8 mouse cellular contexts compared by ENCODE assay signal in genomic region chrX:72655381-72655780, GRCm38 (mm10). TPM values are rescaled to one million over a fixed set of nuclear protein-coding genes. Genes with fewer than 3 reads are reported as not detected.
DNase-seq lines count a peak whose midpoint lies in the region; ATAC-seq and TF ChIP-seq lines count a peak whose summit lies in the region.
"Had no signal": no experiment of that assay in that cellular context is flagged by ENCODE, and none has a peak within 500 bp of the region (broad histone marks: within the 10 kb centered on the region; RNA-seq: fewer than 3 reads in every experiment).

No protein-coding gene starts in this region.

- H3K4me2 ChIP-seq in liver, embryonic 12.5 days: 0 out of 2 replicates have a peak overlapping the region, but pooled peaks have one; percentile 15
- H3K4me2 ChIP-seq in liver, postnatal 0 days (ENCODE audit: low read depth, low read length): no peak overlapping the region
- peak overlapping the region; percentile 43 for H3K4me2 ChIP-seq in forebrain, embryonic 15.5 days (replicated peaks)
- H3K4me2 ChIP-seq in limb, embryonic 12.5 days: peak overlapping the region; percentile 56
- H3K4me2 ChIP-seq in stomach, embryonic 15.5 days: peak overlapping the region; percentile 38

- no peaks in the 10 kb centered on the region for H3K9me3 ChIP-seq in liver, embryonic 12.5 days (replicated peaks)
- H3K9me3 ChIP-seq in liver, postnatal 0 days (ENCODE audit: low read length): no peaks in the 10 kb centered on the region
- no peaks in the 10 kb centered on the region for H3K9me3 ChIP-seq in forebrain, embryonic 15.5 days
- no peaks in the 10 kb centered on the region for H3K9me3 ChIP-seq in limb, embryonic 12.5 days
- H3K9me3 ChIP-seq in stomach, embryonic 15.5 days: no peaks in the 10 kb centered on the region

- ATAC-seq in liver, embryonic 12.5 days: no peak
- ATAC-seq in liver, postnatal 0 days: no peak
- ATAC-seq in forebrain, embryonic 15.5 days (replicated peaks): peak; percentile 55
- ATAC-seq in limb, embryonic 12.5 days (ENCODE audit: insufficient number of reproducible peaks, insufficient read depth, low FRiP score, low TSS enrichment, low read depth): no peak
- ATAC-seq in stomach, embryonic 15.5 days (ENCODE audit: insufficient read depth, low FRiP score, low read depth): no peak

- TF ChIP-seq CTCF in liver, postnatal 0 days (IDR thresholded peaks at IDR 0.05; ENCODE audit: low read depth): no peak

- intact Hi-C loops in left cerebral cortex, postnatal 4 days (cut with DNase I): no loop called here

- H3K27ac ChIP-seq in liver, embryonic 12.5 days: no peak overlapping the region
- H3K27ac ChIP-seq in liver, postnatal 0 days (ENCODE audit: low read depth): no peak overlapping the region
- peak overlapping the region; percentile 64 for H3K27ac ChIP-seq in forebrain, embryonic 15.5 days (replicated peaks)
- H3K27ac ChIP-seq in limb, embryonic 12.5 days: no peak overlapping the region
- no peak overlapping the region for H3K27ac ChIP-seq in stomach, embryonic 15.5 days

- H3K4me1 ChIP-seq in liver, embryonic 12.5 days: no peaks in the 10 kb centered on the region
- H3K4me1 ChIP-seq in liver, postnatal 0 days (ENCODE audit: insufficient read depth): no peaks in the 10 kb centered on the region
- H3K4me1 ChIP-seq in forebrain, embryonic 15.5 days: no peaks in the 10 kb centered on the region
- 0 out of 2 replicates have a peak, but pooled peaks cover 3% of the 10 kb centered on the region for H3K4me1 ChIP-seq in limb, embryonic 12.5 days (replicated peaks)
- no peaks in the 10 kb centered on the region for H3K4me1 ChIP-seq in stomach, embryonic 15.5 days

- TF ChIP-seq EP300 in liver, postnatal 0 days (IDR thresholded peaks at IDR 0.05; ENCODE audit: low read depth): no peak

- DNase-seq in liver, postnatal 0 days: no peak
- DNase-seq in left cerebral cortex, postnatal 4 days: no peak
- DNase-seq in B cell, adult 2 months: no peak
- DNase-seq: kidney, postnatal 10 days had no signal

- no peak overlapping the region for H3K4me3 ChIP-seq in liver, embryonic 12.5 days
- H3K4me3 ChIP-seq in liver, postnatal 0 days (ENCODE audit: low read depth, low read length): no peak overlapping the region
- peak overlapping the region; percentile 39 for H3K4me3 ChIP-seq in forebrain, embryonic 15.5 days
- H3K4me3 ChIP-seq in limb, embryonic 12.5 days (replicated peaks): peak overlapping the region; percentile 33
- H3K4me3 ChIP-seq in stomach, embryonic 15.5 days (replicated peaks): peak overlapping the region; percentile 28

- H3K27me3 ChIP-seq in liver, embryonic 12.5 days (replicated peaks): peaks cover 10% of the 10 kb centered on the region
- H3K27me3 ChIP-seq in liver, postnatal 0 days (ENCODE audit: insufficient read depth, low read length): peaks cover 4% of the 10 kb centered on the region; the same call in 1 of the 2 replicates
- no peaks in the 10 kb centered on the region for H3K27me3 ChIP-seq in forebrain, embryonic 15.5 days
- peaks cover 12% of the 10 kb centered on the region; the same call in 1 of the 2 replicates for H3K27me3 ChIP-seq in limb, embryonic 12.5 days
- no peaks in the 10 kb centered on the region for H3K27me3 ChIP-seq in stomach, embryonic 15.5 days (replicated peaks)

- H3K36me3 ChIP-seq in liver, embryonic 12.5 days: no peaks in the 10 kb centered on the region
- H3K36me3 ChIP-seq in liver, postnatal 0 days (replicated peaks; ENCODE audit: insufficient read depth, low read length): no peaks in the 10 kb centered on the region
- no peaks in the 10 kb centered on the region for H3K36me3 ChIP-seq in forebrain, embryonic 15.5 days
- H3K36me3 ChIP-seq in limb, embryonic 12.5 days: no peaks in the 10 kb centered on the region
- H3K36me3 ChIP-seq in stomach, embryonic 15.5 days: no peaks in the 10 kb centered on the region

- 4% methylated on average over 5 of the region's 5 CpGs for WGBS in liver, embryonic 12.5 days (ENCODE audit: insufficient replicate concordance)
- WGBS in liver, postnatal 0 days (ENCODE audit: insufficient replicate concordance): 22% methylated on average over 5 of the region's 5 CpGs
- 24% methylated on average over 5 of the region's 5 CpGs for WGBS in forebrain, embryonic 15.5 days
- WGBS in limb, embryonic 12.5 days: 12% methylated on average over 5 of the region's 5 CpGs
- WGBS in stomach, embryonic 15.5 days: 24% methylated on average over 5 of the region's 5 CpGs

- no peak overlapping the region for H3K9ac ChIP-seq in liver, embryonic 12.5 days
- no peak overlapping the region for H3K9ac ChIP-seq in liver, postnatal 0 days (replicated peaks)
- H3K9ac ChIP-seq in forebrain, embryonic 15.5 days (replicated peaks): peak overlapping the region; percentile 42
- H3K9ac ChIP-seq in limb, embryonic 12.5 days (replicated peaks): no peak overlapping the region
- no peak overlapping the region for H3K9ac ChIP-seq in stomach, embryonic 15.5 days

RNA-seq across cellular contexts. Expression of gene Gabra3, which starts 1.3 kb away (rescaled TPM):
- polyA plus RNA-seq in liver, embryonic 12.5 days (2016; fragmentation: Nextera tagmentation; extraction: Ambion mirVana): 0.17 and 0.21 TPM in 2 replicates
- polyA plus RNA-seq in liver, postnatal 0 days (2015; fragmentation: Nextera tagmentation; extraction: Ambion mirVana): 0.07 and 0.09 TPM in 2 replicates
- polyA plus RNA-seq in forebrain, embryonic 15.5 days (2015; fragmentation: Nextera tagmentation; extraction: Ambion mirVana): 15.5 and 17.3 TPM in 2 replicates
- polyA plus RNA-seq in limb, embryonic 12.5 days (2016; fragmentation: Nextera tagmentation; extraction: Ambion mirVana): 1.4 TPM in 2 replicates
- polyA plus RNA-seq in stomach, embryonic 15.5 days (2015; fragmentation: Nextera tagmentation; extraction: Ambion mirVana): 2.9 and 3.1 TPM in 2 replicates
- 10 to 100 TPM; 63.2 to 71.5 TPM for total RNA-seq in left cerebral cortex, postnatal 4 days (2021)

Comparison
In these comparisons a context has a peak if more than half of its experiments do, and no peak if none do; other contexts are left out.
1. H3K4me3 ChIP-seq: peak in forebrain, embryonic 15.5 days (single experiment), limb, embryonic 12.5 days (single experiment) and stomach, embryonic 15.5 days (single experiment); none in liver, embryonic 12.5 days (single experiment) and liver, postnatal 0 days (single experiment).